Mouse (Mus musculus) brain, embryonic 14.5 days (tissue): ENCODE results near the gene Btn2a2.

Experiments
- CTCF ChIP-seq: fragments of 200-500 bp; IDR thresholded peaks from 2 replicates; pipeline ENCODE4 v1.5.1; 2012; ENCODE audit warnings: inconsistent platforms, mild to moderate bottlenecking, moderate library complexity, borderline replicate concordance; ENCODE audit not compliant: insufficient read depth, insufficient read length; ENCODE audit errors: extremely low read depth
- POLR2A ChIP-seq: fragments of 200-500 bp; IDR thresholded peaks from 2 replicates; pipeline ENCODE4 v1.6.1; 2012; ENCODE audit warnings: mild to moderate bottlenecking, inconsistent platforms, borderline replicate concordance; ENCODE audit not compliant: poor library complexity, insufficient read depth, insufficient read length, severe bottlenecking; ENCODE audit errors: extremely low read depth

DNA sequence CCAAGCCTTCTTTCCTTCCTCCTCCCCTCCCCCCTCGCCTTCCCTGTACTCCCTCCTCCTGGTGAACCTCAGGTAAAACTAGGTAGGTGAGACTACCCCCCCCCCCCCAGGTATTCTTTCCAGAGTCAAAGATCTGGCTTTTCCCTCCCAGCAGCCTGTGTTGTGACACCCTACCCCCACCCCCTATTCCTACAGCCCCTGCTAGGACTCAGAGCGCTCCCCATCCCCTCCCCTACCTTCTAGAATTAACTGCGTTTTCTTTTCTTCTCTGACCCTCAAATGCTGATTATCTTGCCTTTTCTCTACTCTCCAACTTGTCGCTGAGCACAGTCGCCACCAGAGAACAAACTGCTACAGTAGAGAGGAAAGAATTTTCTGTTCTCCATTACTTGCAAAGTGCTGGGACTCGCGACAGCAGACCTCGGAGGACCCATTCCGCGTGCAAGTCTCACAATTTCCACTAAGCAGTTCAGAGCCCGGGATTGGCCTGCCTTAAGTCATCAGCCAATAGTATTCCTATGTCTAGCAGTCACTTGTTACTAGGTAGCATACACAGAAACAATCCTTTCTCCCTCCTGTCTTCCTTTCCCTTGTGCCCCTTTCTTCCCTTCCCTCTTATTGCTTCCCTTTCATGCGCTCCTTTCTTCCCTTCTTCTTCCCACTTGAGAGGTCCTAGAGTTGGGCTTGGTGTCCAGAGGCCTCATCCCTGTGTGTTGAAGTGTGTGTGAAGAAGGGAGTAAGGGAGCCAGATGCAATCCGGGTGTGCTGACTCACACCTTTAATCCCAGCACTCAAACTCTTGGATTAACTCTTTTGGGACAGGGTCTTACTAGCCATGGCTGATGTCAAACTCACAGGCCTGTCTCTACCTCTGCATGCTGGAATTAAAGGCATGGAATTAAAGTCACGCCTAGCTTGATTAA, at the start of gene Btn2a2:
- TF ChIP-seq CTCF, result no peak
- no peak for TF ChIP-seq POLR2A
